Mouse (Mus musculus): ENCODE results near the gene Tekt2. TPM values are rescaled to one million over a fixed set of nuclear protein-coding genes. Genes with fewer than 3 reads are reported as not detected.
A peak's percentile ranks its signal among the peaks of the same experiment; 100 is the strongest.

Gene Tekt2
- total RNA-seq, 2 experiments from 2014 or later: not detected

GRCm38 (mm10) chr4:126309211-126309921 lies 16.1 kb downstream of the Tekt2 start:
- peak; percentile 47 for ATAC-seq (replicated peaks; ENCODE audit: poor library complexity)

DNA sequence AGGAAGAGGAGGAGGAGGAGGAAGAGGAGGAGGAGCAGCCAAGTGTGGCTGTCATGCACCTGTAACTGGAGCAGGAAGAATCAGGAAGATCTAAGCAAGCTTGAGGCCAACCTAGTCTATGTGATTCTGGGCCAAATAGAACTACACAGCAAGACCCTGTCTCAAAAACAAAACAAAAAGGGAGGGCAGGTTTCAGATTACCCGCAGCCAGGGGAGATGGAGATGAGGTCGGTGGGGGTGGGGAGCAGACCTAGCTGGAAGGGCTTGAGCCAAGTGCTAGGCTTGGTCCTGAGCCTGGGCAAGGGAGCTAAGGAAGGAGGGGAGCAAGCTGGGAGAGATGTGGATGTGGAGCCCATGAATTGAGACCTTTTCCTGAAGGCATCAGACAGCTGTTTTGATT lies 18.7 kb downstream of the Tekt2 start:
- no peak for ATAC-seq (replicated peaks; ENCODE audit: poor library complexity)

GRCm38 (mm10) chr4:126306058-126306457 lies 19.4 kb downstream of the Tekt2 start:
- ATAC-seq (replicated peaks; ENCODE audit: poor library complexity): no peak

GRCm38 (mm10) chr4:126305428-126305827 lies 20.1 kb downstream of the Tekt2 start:
- ATAC-seq (replicated peaks; ENCODE audit: poor library complexity): no peak

- ATAC-seq (replicated peaks; ENCODE audit: poor library complexity): 0 out of 2 replicates have a peak, but pooled peaks have one; percentile 42
Measured at GRCm38 (mm10) chr4:126303877-126304276, 21.6 kb downstream of the Tekt2 start.

- no peak for ATAC-seq (replicated peaks; ENCODE audit: poor library complexity)
Measured at GRCm38 (mm10) chr4:126301584-126302309, 23.7 kb downstream of the Tekt2 start.

- ATAC-seq (replicated peaks; ENCODE audit: poor library complexity): 0 out of 2 replicates have a peak, but pooled peaks have one; percentile 10
Measured at GRCm38 (mm10) chr4:126300916-126301583, 24.4 kb downstream of the Tekt2 start.

DNA sequence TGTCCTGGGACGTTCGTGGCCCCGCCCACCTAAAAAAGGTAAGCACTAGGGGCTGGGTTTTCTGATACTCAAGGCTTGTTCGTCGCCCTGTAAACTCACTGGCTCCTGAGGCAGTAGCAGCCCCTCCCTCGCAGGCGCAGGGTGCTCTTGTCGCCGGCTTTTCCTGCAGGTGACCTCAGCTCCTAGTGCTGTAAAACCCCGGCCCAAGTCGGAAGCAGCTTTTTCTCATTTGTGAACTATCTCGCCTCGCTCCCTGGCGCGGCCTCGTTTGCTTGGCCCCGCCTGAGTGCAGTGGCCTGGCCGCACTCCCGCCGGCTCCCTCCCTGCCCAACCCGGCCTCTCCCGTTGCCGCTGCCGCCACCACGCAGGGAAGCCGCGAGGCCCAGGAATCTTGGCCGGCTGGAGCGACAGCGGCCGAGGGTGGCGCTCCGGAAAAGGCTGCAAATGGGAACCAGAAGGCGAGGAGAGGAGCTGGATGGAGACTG lies 28.8 kb downstream of the Tekt2 start:
- ATAC-seq (replicated peaks; ENCODE audit: poor library complexity): peak; percentile 45

DNA sequence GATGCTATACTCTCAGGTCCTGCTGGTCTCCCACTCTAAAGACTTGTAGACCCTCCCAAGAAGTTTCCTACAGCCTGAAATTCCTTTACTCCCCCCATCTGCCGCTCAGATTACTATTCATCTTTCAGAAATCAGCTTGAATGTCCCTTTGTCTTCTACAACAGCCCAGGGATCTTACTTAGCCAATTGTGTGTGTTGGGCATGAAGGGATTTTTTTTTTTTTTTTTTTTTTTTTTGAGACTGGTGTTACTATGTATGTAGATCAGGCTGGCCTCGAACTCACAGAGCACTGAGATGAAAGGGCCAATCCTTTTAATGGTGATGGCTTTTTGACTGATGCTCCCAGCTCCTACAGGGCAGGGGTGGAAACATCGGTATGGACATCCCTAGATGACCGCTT lies 29.6 kb downstream of the Tekt2 start:
- no peak for ATAC-seq (replicated peaks; ENCODE audit: poor library complexity)

DNA sequence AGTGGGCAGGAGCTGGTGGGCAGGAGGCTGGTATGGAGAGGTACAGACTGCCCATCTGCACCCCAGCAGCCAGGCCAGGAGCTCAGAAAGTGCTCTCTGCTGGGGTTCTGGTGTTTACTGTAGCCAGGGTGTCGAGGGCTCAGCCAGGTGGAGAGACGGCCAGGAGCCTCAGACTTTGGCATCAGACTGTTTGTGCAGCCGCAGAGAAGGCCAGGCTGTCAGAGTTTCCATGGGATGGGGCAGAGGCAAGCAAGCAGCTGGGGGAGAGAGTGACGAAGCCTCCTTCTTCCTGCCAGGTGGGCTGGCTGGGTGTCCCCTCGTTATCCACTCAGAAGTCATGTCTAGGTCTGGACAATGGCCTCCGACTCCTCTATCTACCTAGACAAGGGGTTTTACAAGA lies 30.3 kb downstream of the Tekt2 start:
- ATAC-seq (replicated peaks; ENCODE audit: poor library complexity): no peak

DNA sequence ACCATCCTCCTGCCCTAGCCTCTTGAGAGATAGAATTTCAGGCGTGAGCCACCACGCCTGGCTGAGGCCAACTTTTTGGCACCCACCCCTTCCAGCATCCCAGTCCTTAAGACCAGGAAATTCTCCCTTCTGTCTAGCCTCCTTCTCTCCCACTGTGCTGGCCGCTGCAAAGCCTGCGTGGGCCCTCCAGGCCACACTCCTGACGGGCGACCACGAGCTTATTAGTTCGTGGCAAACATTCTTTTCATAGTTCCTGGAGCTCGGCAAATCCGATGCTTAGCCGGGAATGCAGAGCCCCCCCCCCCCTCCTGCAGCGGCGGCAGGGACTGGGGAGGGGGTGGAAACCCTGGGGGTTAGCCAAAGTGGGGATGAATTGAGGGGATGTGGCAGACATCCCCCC lies 34.3 kb downstream of the Tekt2 start:
- no peak for ATAC-seq (replicated peaks; ENCODE audit: poor library complexity)

DNA sequence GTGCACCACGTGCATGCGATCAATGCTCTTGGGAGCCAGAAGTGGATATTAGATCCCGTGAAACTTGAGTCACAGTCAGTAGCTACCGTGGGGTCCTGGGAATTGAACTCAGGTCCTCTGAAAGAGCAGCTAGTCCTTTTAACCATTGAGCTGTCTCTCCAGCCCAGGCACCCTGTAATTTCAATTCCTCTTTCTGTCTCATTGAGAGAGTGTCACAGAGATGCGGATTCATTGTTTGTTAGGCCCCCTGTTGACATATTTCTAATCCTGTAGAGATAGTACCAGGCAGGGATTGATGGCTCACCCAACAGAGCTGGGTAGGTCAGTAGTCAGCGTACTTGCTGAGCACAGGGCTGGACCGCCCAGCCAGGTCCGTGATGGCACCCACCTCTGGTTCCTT lies 35.2 kb downstream of the Tekt2 start:
- ATAC-seq (replicated peaks; ENCODE audit: poor library complexity): no peak

DNA sequence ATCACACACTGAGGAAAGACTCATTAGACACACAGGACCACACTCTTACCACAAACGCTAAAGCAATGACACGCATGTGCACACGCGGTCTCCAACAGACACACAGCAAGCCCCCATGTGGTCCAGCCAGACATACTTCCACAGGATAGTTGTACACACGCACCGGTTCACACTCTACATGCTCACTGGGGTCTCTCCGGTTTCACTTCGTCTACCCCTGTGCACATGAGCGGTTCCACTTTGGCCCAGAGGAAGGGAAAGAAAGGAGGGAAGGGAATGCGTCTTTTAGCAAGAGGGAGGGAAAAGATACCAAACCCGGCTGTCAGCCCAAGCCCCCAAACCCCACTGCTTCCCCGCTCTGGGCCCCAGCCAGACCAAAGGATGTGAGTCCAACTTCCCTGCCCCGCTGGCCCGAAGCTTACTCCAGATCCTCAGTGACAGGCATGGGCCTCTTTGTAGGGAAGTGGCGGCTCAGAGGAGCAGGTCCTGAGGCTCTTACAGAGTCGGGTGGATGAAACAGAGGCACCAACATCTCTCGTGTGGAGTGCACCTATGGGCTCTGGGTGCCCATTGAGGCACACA lies 37.3 kb downstream of the Tekt2 start:
- peak; percentile 24; the same call in 1 of the 2 replicates for ATAC-seq (replicated peaks; ENCODE audit: poor library complexity)

DNA sequence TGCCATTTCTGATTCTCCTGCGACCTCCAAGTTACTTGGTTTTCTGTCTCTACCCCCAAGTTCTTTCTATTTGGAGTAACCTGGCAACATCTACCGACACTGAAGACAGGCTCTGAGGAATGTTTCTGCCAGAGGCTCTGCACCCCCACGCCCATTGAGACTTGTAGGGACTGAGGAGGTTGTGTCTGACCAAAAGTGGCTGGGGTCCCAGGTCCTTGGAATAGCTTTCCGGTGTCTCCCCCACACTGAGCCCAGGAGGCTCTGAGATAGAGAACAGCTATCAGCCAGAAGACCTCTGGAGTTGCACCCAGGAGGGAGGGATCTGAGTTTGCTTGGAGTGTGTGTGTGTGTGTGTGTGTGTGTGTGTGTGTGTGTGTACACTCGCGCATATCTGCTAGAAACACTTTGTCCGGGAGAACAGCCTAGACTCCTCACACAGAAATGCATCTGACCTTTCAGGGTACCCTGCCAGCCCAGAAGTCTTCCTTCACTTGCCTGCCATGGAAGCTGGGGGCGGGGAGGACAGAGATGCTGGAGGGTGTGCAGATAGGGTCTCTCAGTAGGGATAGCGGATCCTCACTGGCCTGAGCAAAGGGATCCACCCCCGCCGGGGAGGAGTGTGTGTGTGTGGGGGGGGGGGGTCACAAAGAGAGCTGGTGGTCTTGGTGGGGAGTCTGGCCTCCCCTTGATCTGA lies 38.0 kb downstream of the Tekt2 start:
- no peak for ATAC-seq (replicated peaks; ENCODE audit: poor library complexity)

DNA sequence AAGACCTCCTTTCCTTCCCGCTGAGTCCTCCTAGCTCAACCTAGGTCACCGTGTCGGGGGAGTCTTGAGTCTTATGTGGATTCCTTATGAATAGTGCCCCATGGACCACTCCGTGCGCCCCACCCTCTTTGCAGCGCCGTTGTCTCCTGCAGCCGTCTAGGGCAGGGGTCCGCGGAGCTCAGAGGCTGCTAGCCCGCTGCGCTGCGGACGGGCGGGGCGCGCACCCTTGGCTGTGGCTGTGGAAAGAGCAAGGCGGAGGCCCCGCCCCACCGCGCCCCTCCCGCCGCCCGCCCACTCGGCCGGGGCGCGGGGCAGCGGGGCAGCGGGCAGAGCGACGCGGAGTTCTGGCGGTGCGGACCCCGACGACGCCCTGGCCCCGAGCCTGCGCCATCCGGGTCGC lies 39.0 kb downstream of the Tekt2 start, which contains the start of gene Col8a2:
Col8a2 (plus strand) TSS at position 302 of the 400 bp plus-strand sequence.
- ATAC-seq (replicated peaks; ENCODE audit: poor library complexity): peak; percentile 59

GRCm38 (mm10) chr4:126283582-126283981 lies 41.9 kb downstream of the Tekt2 start:
- no peak for ATAC-seq (replicated peaks; ENCODE audit: poor library complexity)

GRCm38 (mm10) chr4:126281706-126282105 lies 43.8 kb downstream of the Tekt2 start:
- ATAC-seq (replicated peaks; ENCODE audit: poor library complexity): no peak

DNA sequence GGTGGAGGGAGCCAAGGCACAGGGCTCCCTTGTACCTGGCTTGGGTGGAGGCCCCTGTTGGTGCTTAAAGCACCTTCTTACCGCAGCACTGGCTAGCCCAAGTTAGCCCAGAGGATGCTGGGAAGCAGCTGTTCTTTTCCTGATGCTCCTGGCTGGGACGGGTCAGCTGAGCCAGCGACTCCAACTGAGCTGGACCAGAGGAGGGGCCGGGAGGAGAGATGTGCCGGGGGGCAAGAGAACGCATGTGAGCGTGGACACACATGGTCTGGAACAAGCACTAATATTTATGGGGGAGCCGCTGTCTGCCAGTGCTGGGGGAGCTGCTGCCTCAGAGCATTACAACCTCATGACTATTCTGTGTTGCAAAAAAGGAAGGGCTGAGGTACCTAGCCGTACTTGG lies 46.5 kb downstream of the Tekt2 start:
- no peak for ATAC-seq (replicated peaks; ENCODE audit: poor library complexity)

DNA sequence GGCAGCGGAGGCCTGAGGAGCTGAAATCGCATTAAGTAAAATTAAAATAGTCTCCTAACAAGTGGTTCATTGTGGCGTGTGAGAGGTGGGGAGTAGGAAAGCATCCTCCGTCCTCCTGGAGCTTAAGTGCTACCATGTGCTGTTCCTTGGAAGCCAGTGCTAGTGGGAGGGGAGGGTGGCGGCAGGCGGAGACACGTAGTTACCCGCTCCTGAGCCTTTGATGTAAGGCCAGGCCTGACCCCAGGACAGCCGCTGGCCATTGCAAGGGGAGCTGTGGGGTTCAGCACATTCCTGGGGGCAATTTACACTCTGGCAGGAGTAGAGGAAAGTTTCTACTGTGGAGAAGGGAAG lies 46.9 kb downstream of the Tekt2 start:
- no peak for ATAC-seq (replicated peaks; ENCODE audit: poor library complexity)

DNA sequence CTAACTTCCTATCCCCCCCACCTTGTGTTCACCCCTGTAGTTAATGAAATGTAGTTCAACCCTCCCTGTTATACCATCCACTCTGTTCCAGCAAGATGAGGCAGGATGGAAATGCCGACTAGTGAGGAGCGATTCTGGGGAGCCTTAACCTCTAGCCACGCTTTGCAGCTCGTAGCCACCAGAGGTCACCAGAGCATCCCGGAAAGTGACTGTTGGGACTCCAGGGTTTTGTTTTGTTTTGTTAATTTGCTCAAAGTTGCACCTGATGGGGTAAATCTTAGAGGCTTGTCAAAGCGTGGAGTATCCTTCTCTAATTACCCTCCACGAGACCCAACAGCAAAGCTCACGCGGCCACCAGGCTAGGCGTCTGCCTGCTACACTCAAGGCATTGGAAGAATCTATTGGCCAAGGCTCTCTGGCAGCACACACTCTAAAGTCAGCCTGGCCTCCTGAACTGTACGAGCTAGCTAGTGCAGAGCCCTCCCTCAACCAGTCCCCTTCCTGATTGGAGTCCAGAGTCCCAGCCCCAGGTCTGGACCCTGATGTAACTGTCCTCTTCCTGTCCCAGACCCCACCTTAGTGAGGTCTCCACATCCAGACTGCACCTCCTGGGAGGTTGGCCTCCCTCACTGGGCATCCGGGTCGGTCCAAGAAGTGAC lies 47.5 kb downstream of the Tekt2 start:
- ATAC-seq (replicated peaks; ENCODE audit: poor library complexity): peak; percentile 93
